Mouse (Mus musculus) lung, postnatal 0 days (tissue): ENCODE data around the gene Mmp27.

Source experiments
- CTCF ChIP-seq: IDR thresholded peaks from 2 replicates; pipeline ENCODE4 v1.5.1; 2016; ENCODE audit warnings: antibody characterized with exemption, mild to moderate bottlenecking
- EP300 ChIP-seq: IDR thresholded peaks from 2 replicates; pipeline ENCODE4 v1.6.1; 2016; ENCODE audit warnings: antibody characterized with exemption, mild to moderate bottlenecking, control low read depth

GRCm38 (mm10) chr9:7604005-7604404, 32.8 kb downstream of the Mmp27 start:
- no peak for TF ChIP-seq CTCF
- no peak for TF ChIP-seq EP300
